Mouse (Mus musculus): Measurements from ENCODE around the gene Faah.

- TF ChIP-seq ZC3H11A (IDR thresholded peaks at IDR 0.05; ENCODE audit: low read depth, low read length) (no peak), NRF1 (IDR thresholded peaks at IDR 0.05; ENCODE audit: insufficient read depth, low read depth, low read length, poor library complexity, severe bottlenecking) (no peak), CTCF (IDR thresholded peaks at IDR 0.05 in 2 of 3, conservative IDR thresholded peaks at IDR 0.05 in 1 of 3; ENCODE audit: control insufficient read depth in 1 of 3, insufficient read depth in 1 of 3, low read depth in 2 of 3, low read length in 3 of 3, poor library complexity in 1 of 3, severe bottlenecking in 1 of 3) (no peak), ELF1 (IDR thresholded peaks at IDR 0.05; ENCODE audit: low read depth, low read length) (no peak), SIN3A (IDR thresholded peaks at IDR 0.05; ENCODE audit: low read length) (no peak), GATA1 (IDR thresholded peaks at IDR 0.05; ENCODE audit: low read depth, low read length) (no peak), EP300 (IDR thresholded peaks at IDR 0.05; ENCODE audit: low read depth in 1 of 2, low read length in 2 of 2) (no peak), MAFK (IDR thresholded peaks at IDR 0.05; ENCODE audit: borderline replicate concordance, low read depth, low read length) (no peak), TAL1 (IDR thresholded peaks at IDR 0.05; ENCODE audit: low read length) (no peak), POLR2AphosphoS2 (IDR thresholded peaks at IDR 0.05; ENCODE audit: low read length) (no peak), ETS1 (IDR thresholded peaks at IDR 0.05; ENCODE audit: low read depth, low read length) (no peak)
Measured at GRCm38 (mm10) chr4:116049211-116049610, 31.5 kb upstream of the Faah start.
